Mouse (Mus musculus) cerebral cortex, adult 2 months (tissue): ENCODE results near the gene Rce1.

Source experiments
- WGBS: fragments of 180-500 bp; shearing (Covaris S2); methylation state at CpG from one replicate; pipeline ENCODE4 v1.1.7; 2018; 5-methylcytosine and 5-hydroxymethylcytosine counted together

Gene Rce1

GRCm38 (mm10) chr19:4613464-4614304 lies 11.8 kb downstream of the Rce1 start:
- WGBS, result 87% methylated on average over 33 of the region's 33 CpGs

- 85% methylated on average over 19 of the region's 19 CpGs for WGBS
Measured at GRCm38 (mm10) chr19:4612181-4612961, 13.1 kb downstream of the Rce1 start.

- 46% methylated on average over 4 of the region's 4 CpGs for WGBS
Measured at GRCm38 (mm10) chr19:4610109-4610508, 15.3 kb downstream of the Rce1 start.

- 84% methylated on average over 4 of the region's 4 CpGs for WGBS
Measured at GRCm38 (mm10) chr19:4608511-4608910, 16.9 kb downstream of the Rce1 start.

- 95% methylated on average over 12 of the region's 12 CpGs for WGBS
Measured at GRCm38 (mm10) chr19:4607406-4607805, 18.0 kb downstream of the Rce1 start.

- 92% methylated on average over 4 of the region's 4 CpGs for WGBS
Measured at GRCm38 (mm10) chr19:4605654-4606053, 19.8 kb downstream of the Rce1 start.

- 61% methylated on average over 24 of the region's 24 CpGs for WGBS
Measured at GRCm38 (mm10) chr19:4603801-4604723, 21.4 kb downstream of the Rce1 start.

GRCm38 (mm10) chr19:4602459-4602858 lies 23.0 kb downstream of the Rce1 start:
- 88% methylated on average over 20 of the region's 20 CpGs for WGBS

- WGBS, result 81% methylated on average over 2 of the region's 2 CpGs
Measured at GRCm38 (mm10) chr19:4596071-4596470, 29.4 kb downstream of the Rce1 start.

GRCm38 (mm10) chr19:4593792-4594522 lies 31.5 kb downstream of the Rce1 start:
- WGBS, result 75% methylated on average over 7 of the region's 7 CpGs

- WGBS, result 77% methylated on average over 3 of the region's 3 CpGs
Measured at GRCm38 (mm10) chr19:4590025-4590424, 35.4 kb downstream of the Rce1 start.

GRCm38 (mm10) chr19:4589081-4589480 lies 36.4 kb downstream of the Rce1 start:
- WGBS, result 68% methylated on average over 1 of the region's 1 CpGs

- 80% methylated on average over 3 of the region's 3 CpGs for WGBS
Measured at GRCm38 (mm10) chr19:4588430-4588829, 37.0 kb downstream of the Rce1 start.

- 34% methylated on average over 2 of the region's 2 CpGs for WGBS
Measured at GRCm38 (mm10) chr19:4587426-4587825, 38.0 kb downstream of the Rce1 start.

GRCm38 (mm10) chr19:4583856-4584255 lies 41.6 kb downstream of the Rce1 start:
- WGBS, result 29% methylated on average over 2 of the region's 2 CpGs

GRCm38 (mm10) chr19:4579296-4579695 lies 46.1 kb downstream of the Rce1 start:
- 87% methylated on average over 5 of the region's 5 CpGs for WGBS

- 61% methylated on average over 2 of the region's 2 CpGs for WGBS
Measured at GRCm38 (mm10) chr19:4578799-4579198, 46.6 kb downstream of the Rce1 start.

- 100% methylated on average over 1 of the region's 1 CpGs for WGBS
Measured at GRCm38 (mm10) chr19:4573241-4573640, 52.2 kb downstream of the Rce1 start.
